Mouse (Mus musculus): Measurements from ENCODE around the gene Gm4969.
"Not testable (repeated sequence)": the region's sequence is repeated elsewhere in the genome, so short reads cannot be mapped to it uniquely, and the experiment has no call there.

Gm4969 gene

GRCm38 (mm10) chr7:19071024-19071423 lies 47.1 kb downstream of the Gm4969 start:
- not testable (repeated sequence) for DNase-seq (ENCODE audit: low spot score in 2 of 2)

- DNase-seq (ENCODE audit: low spot score in 2 of 2): no peak
These were observed 48.7 kb downstream of the Gm4969 start for GRCm38 (mm10) chr7:19069500-19069899.

DNA sequence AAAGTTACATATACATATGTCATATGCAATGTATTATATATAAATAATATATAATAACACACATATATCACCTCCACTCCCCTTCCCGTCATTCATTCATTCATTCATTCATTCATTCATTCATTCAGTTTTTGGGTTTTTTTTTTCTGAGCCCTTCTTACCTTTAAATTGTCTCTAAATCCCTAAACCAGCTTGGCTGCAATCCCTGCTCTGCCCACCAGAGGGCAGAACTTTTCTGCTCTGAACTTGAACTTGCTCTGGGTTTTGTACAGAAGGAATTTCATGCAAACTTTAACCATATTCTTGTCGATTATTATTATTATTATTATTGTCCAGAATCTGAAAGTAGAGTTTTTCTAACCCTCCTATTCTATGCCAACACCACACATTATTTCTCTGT lies 49.5 kb downstream of the Gm4969 start:
- DNase-seq (ENCODE audit: low spot score in 2 of 2): peak; percentile 52 to 68

GRCm38 (mm10) chr7:19067935-19068334 lies 50.2 kb downstream of the Gm4969 start:
- no peak for DNase-seq (ENCODE audit: low spot score in 2 of 2)

- no peak for DNase-seq (ENCODE audit: low spot score in 2 of 2)
These were observed 51.1 kb downstream of the Gm4969 start for GRCm38 (mm10) chr7:19067063-19067462.

DNA sequence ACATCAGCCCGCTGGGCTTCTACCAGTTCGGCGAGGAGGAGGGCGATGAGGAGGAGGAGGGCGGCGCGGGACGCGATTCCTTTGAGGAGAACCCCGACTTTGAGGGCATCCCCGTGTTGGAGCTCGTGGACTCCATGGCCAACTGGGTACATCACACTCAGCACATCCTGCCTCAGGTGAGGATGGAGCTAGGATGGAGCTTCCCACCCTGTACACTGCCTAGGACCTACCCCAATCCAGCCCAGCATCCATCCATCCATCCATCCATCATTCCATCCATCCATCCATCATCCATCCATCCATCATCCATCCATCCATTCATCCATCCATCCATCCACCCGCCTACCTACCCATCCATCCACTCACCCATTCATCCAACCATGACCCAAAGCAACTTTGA lies 52.3 kb downstream of the Gm4969 start:
- no peak for DNase-seq (ENCODE audit: low spot score in 2 of 2)

DNA sequence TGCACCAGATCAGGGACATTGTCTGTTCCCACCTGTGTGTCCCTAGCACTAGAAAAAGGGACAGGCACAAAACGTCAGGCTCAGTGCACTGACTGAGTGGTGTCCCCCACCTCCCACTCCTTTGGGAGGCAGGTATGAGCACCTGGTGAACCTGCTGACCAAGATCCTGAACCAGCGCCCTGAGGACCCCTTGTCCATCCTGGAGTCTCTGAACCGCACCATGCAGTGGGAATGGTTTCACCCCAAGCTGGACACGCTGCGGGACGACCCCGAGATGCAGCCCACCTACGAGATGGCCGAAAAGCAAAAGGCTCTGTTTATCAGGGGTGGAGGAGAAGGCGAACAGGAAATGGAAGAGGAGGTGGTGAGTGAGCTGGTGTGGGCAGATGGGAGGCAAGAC lies 60.8 kb downstream of the Gm4969 start:
- no peak for DNase-seq (ENCODE audit: low spot score in 2 of 2)

GRCm38 (mm10) chr7:19055108-19055507 lies 63.1 kb downstream of the Gm4969 start:
- no peak for DNase-seq (ENCODE audit: low spot score in 2 of 2)

- no peak for DNase-seq (ENCODE audit: low spot score in 2 of 2)
These were observed 63.4 kb downstream of the Gm4969 start for GRCm38 (mm10) chr7:19054777-19055076.

DNA sequence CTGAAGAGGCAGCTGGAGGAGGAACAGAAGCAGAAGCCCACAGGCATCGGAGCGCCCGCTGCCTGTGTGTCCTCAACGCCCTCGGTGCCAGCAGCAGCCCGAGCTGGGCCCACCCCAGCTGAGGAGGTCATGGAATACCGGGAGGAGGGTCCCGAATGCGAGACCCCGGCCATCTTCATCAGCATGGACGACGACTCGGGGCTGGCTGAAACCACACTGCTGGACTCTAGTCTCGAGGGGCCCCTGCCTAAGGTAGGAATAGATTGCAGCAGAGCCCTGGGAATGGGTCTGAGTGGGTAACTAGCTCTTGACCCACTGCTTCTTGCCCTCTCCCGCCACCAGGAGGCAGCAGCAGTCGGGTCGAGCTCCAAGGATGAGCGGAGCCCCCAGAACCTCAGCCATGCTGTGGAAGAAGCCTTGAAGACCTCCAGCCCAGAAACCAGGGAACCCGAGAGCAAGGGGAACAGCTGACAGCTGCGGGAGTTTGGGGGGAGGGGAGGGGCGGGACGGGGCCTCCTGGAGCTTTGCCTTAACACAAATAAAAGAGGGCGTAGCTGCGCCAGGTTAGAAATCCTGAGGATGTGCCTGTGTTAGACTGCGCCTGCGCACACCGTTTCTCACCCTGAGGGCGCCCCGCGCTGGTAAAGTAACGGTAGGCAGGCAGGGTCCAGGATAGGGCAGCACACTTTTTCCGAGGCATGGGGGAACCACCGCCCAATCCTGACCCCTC lies 64.0 kb downstream of the Gm4969 start, which contains the start of gene Rsph6a:
Gene Rsph6a (plus strand): TSS at position 644 of the 730 bp plus-strand sequence.
- DNase-seq (ENCODE audit: low spot score in 2 of 2): no peak

- no peak for DNase-seq (ENCODE audit: low spot score in 2 of 2)
These were observed 65.0 kb downstream of the Gm4969 start for GRCm38 (mm10) chr7:19053136-19053532.

GRCm38 (mm10) chr7:19052345-19053135 lies 65.6 kb downstream of the Gm4969 start:
- DNase-seq (ENCODE audit: low spot score in 2 of 2): no peak

- no peak for DNase-seq (ENCODE audit: low spot score in 2 of 2)
These were observed 67.0 kb downstream of the Gm4969 start for GRCm38 (mm10) chr7:19051161-19051560.

DNA sequence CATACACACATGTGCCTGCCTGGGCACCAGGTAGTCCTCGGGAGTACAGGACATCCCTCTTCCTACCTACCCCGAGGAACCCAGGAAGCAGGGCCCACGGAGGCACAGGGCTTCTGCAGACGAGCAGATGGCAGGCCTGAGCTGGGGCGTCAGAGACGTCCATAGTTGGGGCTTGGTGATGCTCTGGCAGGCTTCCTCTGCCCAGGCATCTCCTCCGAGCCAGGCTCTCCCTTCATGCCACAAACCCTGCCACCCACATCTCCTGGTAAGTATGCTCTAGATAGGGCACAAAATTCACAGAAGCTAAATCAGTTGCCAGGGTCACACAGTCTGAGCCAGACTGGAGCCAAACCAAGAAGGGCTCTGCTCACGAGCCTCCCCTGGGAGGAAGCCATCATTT lies 68.0 kb downstream of the Gm4969 start:
- DNase-seq (ENCODE audit: low spot score in 2 of 2): no peak

- DNase-seq (ENCODE audit: low spot score in 2 of 2): no peak
These were observed 68.9 kb downstream of the Gm4969 start for GRCm38 (mm10) chr7:19049252-19049651.
